8 mouse cellular contexts compared by ENCODE assay signal in genomic region chr2:128125635-128126470, GRCm38 (mm10). TPM values are rescaled to one million over a fixed set of nuclear protein-coding genes. Genes with fewer than 3 reads are reported as not detected.
A peak's percentile ranks its signal among the peaks of the same experiment; 100 is the strongest.
DNase-seq lines count a peak whose midpoint lies in the region; ATAC-seq and TF ChIP-seq lines count a peak whose summit lies in the region.

Bcl2l11 (plus strand) TSS chr2:128126038.

- peak; percentile 99 for DNase-seq in A20 (ENCODE audit: low read depth, low spot score)
- peak; percentile 95 for DNase-seq in brain, adult 2 months (ENCODE audit: low read depth, low spot score)
- DNase-seq in heart, adult 9 months (ENCODE audit: low spot score in 2 of 2) = peak; percentile 96 to 97
- peak; percentile 94 for DNase-seq in limb, embryonic 14.5 days (ENCODE audit: low spot score)
- DNase-seq in spleen, adult 2 months (ENCODE audit: low read depth in 1 of 2, low spot score in 2 of 2) = peak; percentile 89 to 98

- peak; percentile 99 for TF ChIP-seq POLR2A in embryonic fibroblast, embryonic 13.5 days (IDR thresholded peaks at IDR 0.05; ENCODE audit: low read depth, low read length)
- peak; percentile 63; the same call in 1 of the 2 replicates for TF ChIP-seq POLR2A in limb, embryonic 14.5 days (IDR thresholded peaks at IDR 0.05; ENCODE audit: borderline replicate concordance, extremely low read depth, insufficient read depth, insufficient read length)
- peak; percentile 99 for TF ChIP-seq POLR2A in spleen, adult 2 months (IDR thresholded peaks at IDR 0.05; ENCODE audit: low read depth, low read length)

- peak within 1 kb of the TSS; percentile 70 for H3K4me3 ChIP-seq in embryonic fibroblast, embryonic 13.5 days (ENCODE audit: insufficient read depth, low read length)
- peak within 1 kb of the TSS; percentile 83 for H3K4me3 ChIP-seq in kidney, embryonic 14.5 days (ENCODE audit: low read length)
- peak within 1 kb of the TSS; percentile 66 for H3K4me3 ChIP-seq in limb, embryonic 14.5 days (replicated peaks; ENCODE audit: low read length)
- peak within 1 kb of the TSS; percentile 74 for H3K4me3 ChIP-seq in midbrain, embryonic 16.5 days (ENCODE audit: low read depth, low read length)
- H3K4me3 ChIP-seq in spleen, adult 2 months (ENCODE audit: extremely low read depth, insufficient read depth, insufficient read length) = peak within 1 kb of the TSS; percentile 96

- H3K4me1 ChIP-seq in embryonic fibroblast, embryonic 13.5 days (ENCODE audit: control insufficient read depth, insufficient read depth, low read length) = peaks cover 5% of the 10 kb centered on the region
- H3K4me1 ChIP-seq in kidney, embryonic 14.5 days (ENCODE audit: control insufficient read depth, insufficient read depth, low read length) = peaks cover 38% of the 10 kb centered on the region
- H3K4me1 ChIP-seq in limb, embryonic 14.5 days (ENCODE audit: control insufficient read depth, insufficient read depth, low read length) = peaks cover 40% of the 10 kb centered on the region
- peaks cover 40% of the 10 kb centered on the region for H3K4me1 ChIP-seq in midbrain, embryonic 16.5 days (ENCODE audit: control insufficient read depth, insufficient read depth, low read length)
- peaks cover 22% of the 10 kb centered on the region for H3K4me1 ChIP-seq in spleen, adult 2 months (ENCODE audit: control insufficient read depth, insufficient read depth, insufficient read length)

- H3K36me3 ChIP-seq in kidney, embryonic 14.5 days (ENCODE audit: control insufficient read depth, insufficient read depth, low read length) = peaks cover 16% of the 10 kb centered on the region
- H3K36me3 ChIP-seq in limb, embryonic 14.5 days (ENCODE audit: control insufficient read depth, insufficient read depth, low read length) = peaks cover 8% of the 10 kb centered on the region
- H3K36me3 ChIP-seq in midbrain, embryonic 16.5 days (ENCODE audit: control insufficient read depth, insufficient read depth, low read length) = no peaks in the 10 kb centered on the region
- peaks cover 5% of the 10 kb centered on the region for H3K36me3 ChIP-seq in spleen, adult 2 months (ENCODE audit: control insufficient read depth, insufficient read depth, low read length)

- WGBS in kidney, embryonic 14.5 days = under 1% methylated on average over 75 of the region's 76 CpGs
- WGBS in limb, embryonic 14.5 days = under 1% methylated on average over 64 of the region's 76 CpGs
- under 1% methylated on average over 68 of the region's 76 CpGs for WGBS in midbrain, embryonic 16.5 days
- under 1% methylated on average over 76 of the region's 76 CpGs for WGBS in spleen, adult 2 months

- ATAC-seq in kidney, embryonic 14.5 days (ENCODE audit: low FRiP score, low TSS enrichment) = peak; percentile 88
- peak; percentile 87 for ATAC-seq in limb, embryonic 14.5 days (ENCODE audit: low FRiP score, low read depth)
- ATAC-seq in midbrain, embryonic 16.5 days = peak; percentile 79

- peaks cover 6% of the 10 kb centered on the region; the same call in 1 of the 2 replicates for H3K27me3 ChIP-seq in kidney, embryonic 14.5 days (ENCODE audit: control insufficient read depth, insufficient read depth, low read length)
- H3K27me3 ChIP-seq in limb, embryonic 14.5 days (ENCODE audit: control insufficient read depth, insufficient read depth, low read length) = peaks cover 34% of the 10 kb centered on the region
- peaks cover 20% of the 10 kb centered on the region for H3K27me3 ChIP-seq in midbrain, embryonic 16.5 days (ENCODE audit: control insufficient read depth, insufficient read depth, low read depth, low read length)
- H3K27me3 ChIP-seq in spleen, adult 2 months (ENCODE audit: control insufficient read depth, insufficient read depth, low read length) = no peaks in the 10 kb centered on the region; the same call in none of the 2 replicates

- H3K9me3 ChIP-seq in kidney, embryonic 14.5 days (ENCODE audit: control insufficient read depth, low read length) = no peaks in the 10 kb centered on the region
- H3K9me3 ChIP-seq in limb, embryonic 14.5 days (ENCODE audit: control insufficient read depth, low read length) = no peaks in the 10 kb centered on the region
- H3K9me3 ChIP-seq in midbrain, embryonic 16.5 days (replicated peaks; ENCODE audit: control insufficient read depth, low read length, poor library complexity, severe bottlenecking) = no peaks in the 10 kb centered on the region

- TF ChIP-seq CTCF in embryonic fibroblast, embryonic 13.5 days (IDR thresholded peaks at IDR 0.05; ENCODE audit: borderline replicate concordance, insufficient read depth, low read length) = 0 out of 2 replicates have a peak, but pooled peaks have one; percentile 22
- peak; percentile 37; the same call in 1 of the 2 replicates for TF ChIP-seq CTCF in spleen, adult 2 months (IDR thresholded peaks at IDR 0.05; ENCODE audit: extremely low read depth, insufficient read depth, insufficient read length, insufficient replicate concordance)

- H3K4me2 ChIP-seq in kidney, embryonic 14.5 days (replicated peaks; ENCODE audit: low read depth, low read length) = peak within 1 kb of the TSS; percentile 96
- peak within 1 kb of the TSS; percentile 98 for H3K4me2 ChIP-seq in limb, embryonic 14.5 days (replicated peaks; ENCODE audit: low read depth, low read length, severe bottlenecking)
- H3K4me2 ChIP-seq in midbrain, embryonic 16.5 days (ENCODE audit: low read length) = peak within 1 kb of the TSS; percentile 99

- peak within 1 kb of the TSS; percentile 89 for H3K9ac ChIP-seq in kidney, embryonic 14.5 days (ENCODE audit: low read depth, low read length)
- H3K9ac ChIP-seq in limb, embryonic 14.5 days (ENCODE audit: low read depth, low read length, severe bottlenecking) = peak within 1 kb of the TSS; percentile 77
- peak within 1 kb of the TSS; percentile 71 for H3K9ac ChIP-seq in midbrain, embryonic 16.5 days (ENCODE audit: low read depth, low read length)

- no peak within 1 kb of the TSS for H3K27ac ChIP-seq in embryonic fibroblast, embryonic 13.5 days (ENCODE audit: insufficient read depth, low read length)
- H3K27ac ChIP-seq in kidney, embryonic 14.5 days (ENCODE audit: low read depth, low read length) = peak within 1 kb of the TSS; percentile 92
- H3K27ac ChIP-seq in limb, embryonic 14.5 days (replicated peaks; ENCODE audit: low read depth, low read length) = peak within 1 kb of the TSS; percentile 92
- H3K27ac ChIP-seq in midbrain, embryonic 16.5 days (ENCODE audit: low read length) = peak within 1 kb of the TSS; percentile 44
- peak within 1 kb of the TSS; percentile 83 for H3K27ac ChIP-seq in spleen, adult 2 months (ENCODE audit: insufficient read depth, low read length)

RNA-seq across cellular contexts. Expression of gene Bcl2l11, which starts in this region (rescaled TPM):
- 16.4 and 22.3 TPM in 2 replicates for polyA plus RNA-seq in embryonic fibroblast, embryonic 13.5 days (2011; ENCODE audit: insufficient read length, low read depth, missing spikeins)
- 20.0 and 31.6 TPM in 2 replicates for polyA plus RNA-seq in kidney, embryonic 14.5 days (2014; fragmentation: Nextera tagmentation; extraction: Ambion mirVana)
- 30.5 and 34.6 TPM in 2 replicates for polyA plus RNA-seq in limb, embryonic 14.5 days (2012; rRNA removed)
- 18.3 and 22.7 TPM in 2 replicates for polyA plus RNA-seq in limb, embryonic 14.5 days (2014; fragmentation: Nextera tagmentation; extraction: Ambion mirVana)
- 7.4 and 9.4 TPM in 2 replicates for polyA plus RNA-seq in midbrain, embryonic 16.5 days (2015; fragmentation: Nextera tagmentation; extraction: Ambion mirVana)
- polyA plus RNA-seq in spleen, adult 2 months (2012; rRNA removed) = 21.6 and 22.1 TPM in 2 replicates
